ENCODE assay signal across 26 mouse cellular contexts in the genomic region with DNA sequence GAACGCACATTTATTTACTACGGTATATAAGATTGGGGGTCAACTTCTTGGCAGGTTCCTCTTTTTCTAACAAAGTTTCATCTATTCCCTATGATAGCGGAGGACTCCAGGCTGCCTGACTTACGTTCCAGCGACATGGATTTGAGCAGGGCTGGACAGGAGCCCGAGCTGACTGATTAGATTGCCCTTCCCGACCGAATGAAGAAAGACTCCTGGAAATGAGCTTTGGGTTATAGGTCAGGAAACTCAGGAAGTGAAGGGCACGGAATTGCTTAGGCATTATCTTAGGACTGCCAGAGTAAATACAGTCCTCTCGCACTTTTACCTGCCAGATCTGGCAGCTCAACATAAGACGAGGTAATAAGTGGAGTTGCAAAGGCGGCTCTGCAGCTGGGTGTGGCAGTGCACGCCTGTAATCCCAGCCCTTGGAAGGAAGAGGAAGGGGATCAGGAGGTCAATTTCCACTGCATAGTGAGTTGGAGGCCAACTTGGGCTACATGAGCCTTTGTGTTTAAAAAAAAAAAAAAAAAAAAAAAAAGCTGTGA. TPM values are rescaled to one million over a fixed set of nuclear protein-coding genes. Genes with fewer than 3 reads are reported as not detected.
DNase-seq lines count a peak whose midpoint lies in the region; ATAC-seq lines count a peak whose summit lies in the region.
"Had no signal": no experiment of that assay in that cellular context is flagged by ENCODE, and none has a peak within 500 bp of the region (broad histone marks: within the 10 kb centered on the region; RNA-seq: fewer than 3 reads in every experiment).

No protein-coding gene starts in this region.

- H3K4me1 ChIP-seq in intestine, embryonic 15.5 days (replicated peaks), result no peaks in the 10 kb centered on the region
- H3K4me1 ChIP-seq in stomach, embryonic 15.5 days, result no peaks in the 10 kb centered on the region
- no peaks in the 10 kb centered on the region for H3K4me1 ChIP-seq in kidney, embryonic 16.5 days (ENCODE audit: insufficient read depth, low read length)
- H3K4me1 ChIP-seq: hindbrain, embryonic 13.5 days; limb, embryonic 13.5 days; liver, embryonic 13.5 days; neural tube, embryonic 15.5 days had no signal

- 42% methylated on average over 13 of the region's 13 CpGs for WGBS in intestine, embryonic 15.5 days
- WGBS in stomach, embryonic 15.5 days, result 48% methylated on average over 13 of the region's 13 CpGs
- WGBS in kidney, embryonic 16.5 days, result 60% methylated on average over 13 of the region's 13 CpGs

- no peak overlapping the region for H3K9ac ChIP-seq in intestine, embryonic 15.5 days
- no peak overlapping the region for H3K9ac ChIP-seq in stomach, embryonic 15.5 days
- no peak overlapping the region for H3K9ac ChIP-seq in kidney, embryonic 16.5 days (replicated peaks; ENCODE audit: low read length)
- H3K9ac ChIP-seq: hindbrain, embryonic 13.5 days; limb, embryonic 13.5 days; liver, embryonic 13.5 days; neural tube, embryonic 15.5 days had no signal

- H3K4me2 ChIP-seq in intestine, embryonic 15.5 days (replicated peaks), result no peak overlapping the region
- H3K4me2 ChIP-seq in stomach, embryonic 15.5 days, result no peak overlapping the region
- H3K4me2 ChIP-seq in kidney, embryonic 16.5 days (replicated peaks; ENCODE audit: low read depth, low read length), result no peak overlapping the region
- H3K4me2 ChIP-seq: heart, embryonic 11.5 days; hindbrain, embryonic 13.5 days; limb, embryonic 13.5 days; liver, embryonic 13.5 days; neural tube, embryonic 15.5 days had no signal

- no peaks in the 10 kb centered on the region for H3K27me3 ChIP-seq in intestine, embryonic 15.5 days (replicated peaks)
- H3K27me3 ChIP-seq in stomach, embryonic 15.5 days (replicated peaks), result no peaks in the 10 kb centered on the region
- H3K27me3 ChIP-seq in kidney, embryonic 16.5 days (ENCODE audit: insufficient read depth, low read length), result no peaks in the 10 kb centered on the region
- H3K27me3 ChIP-seq: hindbrain, embryonic 13.5 days; limb, embryonic 13.5 days; liver, embryonic 13.5 days; neural tube, embryonic 15.5 days had no signal

- peak; percentile 45 for DNase-seq in heart, adult 11 months
- DNase-seq in heart, adult 18-20 months, result no peak
- DNase-seq in fat pad, adult 2 months (ENCODE audit: extremely low read depth, low read depth, low spot score), result peak; percentile 45
- no peak for DNase-seq in thymus, postnatal 4 days
- DNase-seq: cerebellum, adult 8-10 months; cerebellum, postnatal 25 days; gastrocnemius, adult 2 months; gastrocnemius, postnatal 36 days; heart, postnatal 4 days; kidney, adult 2 months; liver, embryonic 13.5 days; lung, adult 18-20 months; lung, postnatal 10 days; midbrain, embryonic 14.5 days; right cerebral cortex, postnatal 25 days had no signal

- ATAC-seq in intestine, embryonic 15.5 days, result peak; percentile 96
- ATAC-seq in stomach, embryonic 15.5 days (ENCODE audit: insufficient read depth, low FRiP score, low read depth), result peak; percentile 86
- ATAC-seq in kidney, embryonic 16.5 days (ENCODE audit: low FRiP score, low TSS enrichment), result no peak
- ATAC-seq: CD4-positive, CD25-positive, alpha-beta regulatory T cell, adult 4 months; forebrain, embryonic 16.5 days had no signal

- no peak overlapping the region for H3K4me3 ChIP-seq in intestine, embryonic 15.5 days (replicated peaks)
- no peak overlapping the region for H3K4me3 ChIP-seq in stomach, embryonic 15.5 days (replicated peaks)
- no peak overlapping the region for H3K4me3 ChIP-seq in kidney, embryonic 16.5 days (ENCODE audit: low read length)
- H3K4me3 ChIP-seq: gastrocnemius, adult 2 months; hindbrain, embryonic 13.5 days; left cerebral cortex, adult 2 months; limb, embryonic 13.5 days; liver, embryonic 13.5 days; neural tube, embryonic 15.5 days had no signal

- H3K36me3 ChIP-seq in intestine, embryonic 15.5 days, result no peaks in the 10 kb centered on the region
- H3K36me3 ChIP-seq in stomach, embryonic 15.5 days, result no peaks in the 10 kb centered on the region
- no peaks in the 10 kb centered on the region for H3K36me3 ChIP-seq in kidney, embryonic 16.5 days (ENCODE audit: insufficient read depth, low read length)
- H3K36me3 ChIP-seq: hindbrain, embryonic 13.5 days; limb, embryonic 13.5 days; liver, embryonic 13.5 days; neural tube, embryonic 15.5 days had no signal

- 0 out of 2 replicates have a peak overlapping the region, but pooled peaks have one; percentile 17 for H3K27ac ChIP-seq in intestine, embryonic 15.5 days
- no peak overlapping the region for H3K27ac ChIP-seq in stomach, embryonic 15.5 days
- no peak overlapping the region for H3K27ac ChIP-seq in kidney, embryonic 16.5 days (ENCODE audit: low read length)
- H3K27ac ChIP-seq: gastrocnemius, adult 2 months; hindbrain, embryonic 13.5 days; kidney, postnatal 0 days; left cerebral cortex, adult 2 months; limb, embryonic 13.5 days; liver, embryonic 13.5 days; neural tube, embryonic 15.5 days had no signal

- H3K9me3 ChIP-seq in intestine, embryonic 15.5 days, result no peaks in the 10 kb centered on the region
- H3K9me3 ChIP-seq in stomach, embryonic 15.5 days, result no peaks in the 10 kb centered on the region
- no peaks in the 10 kb centered on the region for H3K9me3 ChIP-seq in kidney, embryonic 16.5 days (ENCODE audit: low read length)
- H3K9me3 ChIP-seq: hindbrain, embryonic 13.5 days; limb, embryonic 13.5 days; liver, embryonic 13.5 days; neural tube, embryonic 15.5 days had no signal

RNA-seq across cellular contexts. Expression of a gene that starts 21.0 kb away (rescaled TPM):
- total RNA-seq in heart, adult 18-20 months (2021), result 10 to 100 TPM; 21.5 to 28.3 TPM
- 40.8 and 43.2 TPM in 2 replicates for polyA plus RNA-seq in intestine, embryonic 15.5 days (2015; fragmentation: Nextera tagmentation; extraction: Ambion mirVana)
- polyA plus RNA-seq in stomach, embryonic 15.5 days (2015; fragmentation: Nextera tagmentation; extraction: Ambion mirVana), result 43.0 and 46.7 TPM in 2 replicates
- polyA plus RNA-seq in kidney, embryonic 16.5 days (2015; fragmentation: Nextera tagmentation; extraction: Ambion mirVana), result 45.4 and 46.5 TPM in 2 replicates

Comparison
In these comparisons a context has a peak if more than half of its experiments do, and no peak if none do; other contexts are left out.
1. DNase-seq: peak in heart, adult 11 months (single experiment) and fat pad, adult 2 months (single experiment); none in heart, adult 18-20 months (0 of 2) and thymus, postnatal 4 days (single experiment).